21 mouse cellular contexts compared by ENCODE assay signal in genomic region chr11:119788488-119788887, GRCm38 (mm10).
A peak's percentile ranks its signal among the peaks of the same experiment; 100 is the strongest.
DNase-seq lines count a peak whose midpoint lies in the region; ATAC-seq lines count a peak whose summit lies in the region.
"Had no signal": no experiment of that assay in that cellular context is flagged by ENCODE, and none has a peak within 500 bp of the region (broad histone marks: within the 10 kb centered on the region; RNA-seq: fewer than 3 reads in every experiment).

No protein-coding gene starts in this region.

- no peaks in the 10 kb centered on the region for H3K9me3 ChIP-seq in hindbrain, embryonic 12.5 days (replicated peaks)
- H3K9me3 ChIP-seq in hindbrain, embryonic 11.5 days (ENCODE audit: control insufficient read depth, low read length): no peaks in the 10 kb centered on the region
- no peaks in the 10 kb centered on the region for H3K9me3 ChIP-seq in forebrain, embryonic 15.5 days
- H3K9me3 ChIP-seq in midbrain, embryonic 16.5 days (replicated peaks; ENCODE audit: control insufficient read depth, low read length, poor library complexity, severe bottlenecking): no peaks in the 10 kb centered on the region
- H3K9me3 ChIP-seq: embryonic facial prominence, embryonic 15.5 days; limb, embryonic 10.5 days had no signal

- H3K4me1 ChIP-seq in hindbrain, embryonic 12.5 days: peaks cover 47% of the 10 kb centered on the region
- H3K4me1 ChIP-seq in hindbrain, embryonic 11.5 days (replicated peaks; ENCODE audit: control insufficient read depth, insufficient read depth, low read length): peaks cover 7% of the 10 kb centered on the region; the same call in 1 of the 2 replicates
- H3K4me1 ChIP-seq in forebrain, embryonic 15.5 days: peaks cover 44% of the 10 kb centered on the region
- peaks cover 39% of the 10 kb centered on the region for H3K4me1 ChIP-seq in midbrain, embryonic 16.5 days (ENCODE audit: control insufficient read depth, insufficient read depth, low read length)

- no peaks in the 10 kb centered on the region; the same call in 1 of the 2 replicates for H3K79me2 ChIP-seq in macrophage (ENCODE audit: inconsistent target)

- H3K4me3 ChIP-seq in hindbrain, embryonic 12.5 days: no peak overlapping the region
- H3K4me3 ChIP-seq in hindbrain, embryonic 11.5 days (ENCODE audit: low read depth, low read length): no peak overlapping the region
- no peak overlapping the region for H3K4me3 ChIP-seq in forebrain, embryonic 15.5 days
- H3K4me3 ChIP-seq in macrophage (ENCODE audit: inconsistent target): no peak overlapping the region
- H3K4me3 ChIP-seq in midbrain, embryonic 16.5 days (ENCODE audit: low read depth, low read length): no peak overlapping the region
- H3K4me3 ChIP-seq: embryonic facial prominence, embryonic 15.5 days; limb, embryonic 10.5 days had no signal

- H3K9ac ChIP-seq in hindbrain, embryonic 12.5 days: peak overlapping the region; percentile 13; the same call in 1 of the 2 replicates
- H3K9ac ChIP-seq in hindbrain, embryonic 11.5 days (ENCODE audit: low read depth, low read length): no peak overlapping the region
- no peak overlapping the region; the same call in 1 of the 2 replicates for H3K9ac ChIP-seq in forebrain, embryonic 15.5 days (replicated peaks)
- peak overlapping the region; percentile 35; the same call in 1 of the 2 replicates for H3K9ac ChIP-seq in midbrain, embryonic 16.5 days (ENCODE audit: low read depth, low read length)
- H3K9ac ChIP-seq: embryonic facial prominence, embryonic 15.5 days; liver, postnatal 0 days had no signal

- no peak for ATAC-seq in hindbrain, embryonic 12.5 days (ENCODE audit: low FRiP score)
- no peak for ATAC-seq in hindbrain, embryonic 11.5 days (ENCODE audit: low FRiP score)
- no peak for ATAC-seq in forebrain, embryonic 15.5 days (replicated peaks)
- ATAC-seq in midbrain, embryonic 16.5 days: no peak
- ATAC-seq: liver, postnatal 0 days had no signal

- 53% methylated on average over 7 of the region's 7 CpGs for WGBS in hindbrain, embryonic 12.5 days
- 82% methylated on average over 7 of the region's 7 CpGs for WGBS in hindbrain, embryonic 11.5 days
- WGBS in forebrain, embryonic 15.5 days: 41% methylated on average over 7 of the region's 7 CpGs
- WGBS in macrophage (ENCODE audit: missing documents): 94% methylated on average over 7 of the region's 7 CpGs
- 34% methylated on average over 7 of the region's 7 CpGs for WGBS in midbrain, embryonic 16.5 days

- DNase-seq in hindbrain, embryonic 11.5 days (ENCODE audit: low spot score): no peak
- DNase-seq in kidney, postnatal 10 days: no peak
- no peak for DNase-seq in lung, adult 18-20 months
- no peak for DNase-seq in lung, postnatal 4 days
- DNase-seq: adrenal gland, postnatal 25 days; cerebellum, adult 11-12 months; cerebellum, postnatal 14 days; heart, adult 11 months; heart, postnatal 4 days; kidney, adult 11 months; liver, postnatal 0 days; lung, postnatal 14 days; right cerebral cortex, adult 18-20 months; thymus, postnatal 25 days had no signal

- no peaks in the 10 kb centered on the region for H3K27me3 ChIP-seq in hindbrain, embryonic 12.5 days
- no peaks in the 10 kb centered on the region for H3K27me3 ChIP-seq in hindbrain, embryonic 11.5 days (ENCODE audit: control insufficient read depth, insufficient read depth, low read length)
- H3K27me3 ChIP-seq in forebrain, embryonic 15.5 days: no peaks in the 10 kb centered on the region
- no peaks in the 10 kb centered on the region for H3K27me3 ChIP-seq in midbrain, embryonic 16.5 days (ENCODE audit: control insufficient read depth, insufficient read depth, low read depth, low read length)
- H3K27me3 ChIP-seq: CH12.LX; embryonic facial prominence, embryonic 15.5 days had no signal

- H3K36me3 ChIP-seq in hindbrain, embryonic 12.5 days: no peaks in the 10 kb centered on the region
- H3K36me3 ChIP-seq in hindbrain, embryonic 11.5 days (ENCODE audit: control insufficient read depth, insufficient read depth, low read length): no peaks in the 10 kb centered on the region
- H3K36me3 ChIP-seq in forebrain, embryonic 15.5 days: no peaks in the 10 kb centered on the region
- H3K36me3 ChIP-seq in macrophage (ENCODE audit: inconsistent target): no peaks in the 10 kb centered on the region
- no peaks in the 10 kb centered on the region for H3K36me3 ChIP-seq in midbrain, embryonic 16.5 days (ENCODE audit: control insufficient read depth, insufficient read depth, low read length)
- H3K36me3 ChIP-seq: embryonic facial prominence, embryonic 15.5 days had no signal

- no peak overlapping the region for H3K4me2 ChIP-seq in hindbrain, embryonic 12.5 days (replicated peaks)
- H3K4me2 ChIP-seq in hindbrain, embryonic 11.5 days (replicated peaks; ENCODE audit: low read depth, low read length): no peak overlapping the region
- H3K4me2 ChIP-seq in forebrain, embryonic 15.5 days (replicated peaks): no peak overlapping the region
- 0 out of 2 replicates have a peak overlapping the region, but pooled peaks have one; percentile 12 for H3K4me2 ChIP-seq in midbrain, embryonic 16.5 days (ENCODE audit: low read length)
- H3K4me2 ChIP-seq: embryonic facial prominence, embryonic 15.5 days had no signal

- H3K27ac ChIP-seq in hindbrain, embryonic 12.5 days: peak overlapping the region; percentile 73
- H3K27ac ChIP-seq in hindbrain, embryonic 11.5 days (ENCODE audit: low read depth, low read length): no peak overlapping the region
- peak overlapping the region; percentile 61 for H3K27ac ChIP-seq in forebrain, embryonic 15.5 days (replicated peaks)
- peak overlapping the region; percentile 19 for H3K27ac ChIP-seq in macrophage
- H3K27ac ChIP-seq in midbrain, embryonic 16.5 days (ENCODE audit: low read length): peak overlapping the region; percentile 83
- H3K27ac ChIP-seq: embryonic facial prominence, embryonic 15.5 days; limb, embryonic 10.5 days had no signal

Comparison
In these comparisons a context has a peak if more than half of its experiments do, and no peak if none do; other contexts are left out.
1. H3K9ac ChIP-seq: peak in hindbrain, embryonic 12.5 days (single experiment) and midbrain, embryonic 16.5 days (single experiment); none in hindbrain, embryonic 11.5 days (single experiment) and forebrain, embryonic 15.5 days (single experiment).